Mouse (Mus musculus) liver, adult 2 months (tissue): ENCODE data around the gene Mcpt2.

ENCODE experiments used
- CTCF ChIP-seq: fragments of 200-500 bp; IDR thresholded peaks from 2 replicates; pipeline ENCODE4 v1.5.1; 2011; ENCODE audit warnings: low read depth, low read length, control low read depth
- POLR2A ChIP-seq: fragments of 200-500 bp; IDR thresholded peaks from 2 replicates; pipeline ENCODE4 v1.6.1; 2011; ENCODE audit warnings: low read length, control low read depth; ENCODE audit not compliant: insufficient read depth; ENCODE audit errors: extremely low read depth

DNA sequence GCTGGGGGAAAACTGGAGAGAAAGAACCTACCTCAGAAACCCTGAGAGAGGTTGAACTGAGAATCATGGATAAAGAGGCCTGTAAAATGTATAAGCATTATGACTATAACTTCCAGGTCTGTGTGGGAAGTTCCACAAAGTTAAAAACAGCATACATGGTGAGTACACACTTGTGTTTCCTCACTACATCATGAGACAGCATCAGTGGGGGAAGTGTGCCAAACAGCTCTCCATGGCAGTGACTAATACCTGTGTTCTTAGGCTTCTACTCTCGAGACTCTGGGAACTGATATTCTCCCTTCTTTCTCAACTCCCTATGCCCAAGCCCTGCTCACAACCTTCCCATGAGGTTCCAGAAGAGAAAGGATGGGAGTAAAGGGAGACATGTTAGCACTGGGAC is 22.4 kb upstream of the Mcpt2 start:
- no peak for TF ChIP-seq CTCF
- TF ChIP-seq POLR2A = no peak
